Mouse (Mus musculus): ENCODE data around the gene Mlf1. TPM values are rescaled to one million over a fixed set of nuclear protein-coding genes. Genes with fewer than 3 reads are reported as not detected.

Gene Mlf1
- 100 to 1,000 TPM; 441 to 460 TPM for total RNA-seq (2021)

DNA sequence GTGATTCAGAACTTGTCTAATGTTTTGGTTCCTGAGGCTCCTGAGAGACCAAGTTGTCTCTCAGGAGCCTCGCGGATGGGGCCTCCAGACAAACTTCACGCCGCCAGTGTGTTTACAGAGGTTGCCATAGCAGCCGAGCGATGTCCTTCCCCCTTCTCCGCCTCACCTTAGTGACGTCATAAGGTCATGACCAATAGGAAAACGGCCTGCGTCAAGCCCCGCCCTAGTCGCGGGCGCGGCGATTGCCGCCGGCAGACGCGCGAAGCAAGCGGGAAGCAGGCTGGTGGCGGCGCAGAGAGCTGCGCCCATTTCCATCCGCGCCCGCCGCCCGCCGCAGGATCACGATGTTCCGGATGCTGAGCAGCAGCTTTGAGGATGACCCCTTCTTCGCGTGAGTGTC is at the start of gene Mlf1:
Mlf1 (plus strand) TSS at position 226 of the 400 bp plus-strand sequence.
- intact Hi-C loops (cut with DNase I), result loop anchor here (5.0 kb wide), 1 partner anchor 208 kb away; the partner anchor contains the start of gene Mfsd1
- DNase-seq, result peak; percentile 95 to 96

DNA sequence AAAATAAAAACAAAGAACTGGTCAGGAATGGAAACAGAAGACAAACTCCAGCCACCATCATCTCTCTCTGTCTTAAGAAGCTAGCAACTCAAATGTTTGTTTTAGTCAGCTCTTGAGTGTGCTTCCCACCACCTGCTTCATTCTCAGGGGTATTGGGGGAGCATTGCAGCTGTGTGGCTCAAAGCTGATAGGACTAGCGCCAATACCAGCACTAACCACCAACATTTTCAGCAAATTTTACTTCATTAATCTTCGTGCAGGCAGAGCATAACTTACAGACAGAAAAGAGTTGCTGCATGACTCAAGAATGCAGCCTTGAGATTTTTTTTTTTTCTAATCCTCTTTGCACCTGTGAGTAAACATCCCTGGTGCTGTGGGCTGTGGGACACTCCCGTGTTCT is 34.3 kb upstream of the Mlf1 start:
- intact Hi-C loops (cut with DNase I), result loop anchor here (5.0 kb wide), 1 partner anchor 372 kb away; no protein-coding TSS in a partner anchor
- DNase-seq, result no peak

DNA sequence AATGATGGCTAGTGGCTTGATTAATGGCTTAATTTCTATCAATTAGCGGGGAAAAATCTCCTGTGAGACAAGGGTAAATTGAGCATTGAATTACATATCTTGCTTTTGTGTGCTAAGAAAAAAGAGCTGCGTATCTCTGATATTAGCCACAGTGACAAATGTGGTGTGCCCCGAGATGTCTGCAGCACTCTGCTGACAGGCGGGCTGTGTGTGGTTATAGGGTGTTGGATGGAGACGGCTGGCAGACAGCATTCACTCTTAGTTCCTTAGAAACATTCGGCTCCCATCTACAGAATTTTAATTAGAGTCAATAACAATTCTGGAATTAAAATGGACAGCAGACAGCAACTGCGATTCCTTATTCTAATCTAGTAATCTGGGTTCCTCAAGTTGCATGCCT is 33.0 kb upstream of the Mlf1 start:
- intact Hi-C loops (cut with DNase I), result loop anchor here (5.0 kb wide), 1 partner anchor 364 kb away; no protein-coding TSS in a partner anchor
- DNase-seq, result no peak

DNA sequence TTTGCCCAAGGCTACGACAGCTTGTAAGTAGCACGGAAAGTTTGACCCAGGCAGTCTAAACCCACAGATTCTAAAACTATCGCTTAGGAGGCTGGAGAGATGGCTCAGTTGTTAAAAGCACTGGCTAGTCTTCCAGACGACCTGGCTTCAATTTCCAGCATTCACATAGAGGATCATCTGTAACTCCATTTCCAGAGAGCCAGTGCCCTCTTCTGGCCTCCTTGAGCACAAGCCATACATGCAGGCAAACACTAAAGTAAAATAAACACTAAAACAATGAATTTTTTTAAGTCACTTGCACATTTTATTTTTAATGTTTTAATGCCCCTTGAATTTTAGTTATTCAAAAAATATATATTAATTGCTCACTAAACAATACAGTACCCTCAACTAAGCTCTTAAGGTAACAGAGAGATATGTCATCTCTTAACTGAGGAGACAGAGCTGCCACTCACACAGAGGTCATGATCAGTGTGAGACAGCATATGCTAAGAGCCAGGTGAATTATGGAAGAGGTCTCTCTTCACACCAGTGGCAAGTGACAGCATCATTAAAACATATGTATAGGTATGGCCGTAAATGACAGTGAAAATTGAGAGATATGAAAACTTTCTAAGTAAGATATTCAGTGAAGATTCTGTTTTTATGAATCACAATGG is 30.8 kb upstream of the Mlf1 start:
- no peak for DNase-seq
- intact Hi-C loops (cut with DNase I), result loop anchor here (5.0 kb wide), 1 partner anchor 366 kb away; no protein-coding TSS in a partner anchor

DNA sequence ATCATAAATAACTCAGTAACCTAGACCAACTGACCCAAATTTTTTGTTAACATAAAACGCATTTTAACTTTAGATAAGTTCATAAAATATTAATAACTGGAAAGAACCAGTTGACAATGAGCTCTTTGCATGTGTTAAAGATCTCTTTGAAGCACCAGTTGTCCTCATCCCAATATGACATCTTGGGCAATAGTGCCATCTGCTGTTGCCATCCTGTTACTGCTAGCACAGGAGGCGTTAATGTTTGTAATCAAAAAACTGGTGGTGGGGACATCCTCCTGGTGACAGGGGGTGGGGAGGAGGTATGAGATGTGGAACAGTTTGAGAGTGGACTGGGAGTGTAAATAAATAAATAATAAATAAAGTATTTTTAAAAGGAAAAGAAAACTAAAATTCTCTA is 29.3 kb upstream of the Mlf1 start:
- intact Hi-C loops (cut with DNase I), result loop anchor here (1.0 to 5.0 kb wide), 3 partner anchors 367 to 1012 kb away; no protein-coding TSS in a partner anchor
- DNase-seq, result peak; percentile 62 to 80

DNA sequence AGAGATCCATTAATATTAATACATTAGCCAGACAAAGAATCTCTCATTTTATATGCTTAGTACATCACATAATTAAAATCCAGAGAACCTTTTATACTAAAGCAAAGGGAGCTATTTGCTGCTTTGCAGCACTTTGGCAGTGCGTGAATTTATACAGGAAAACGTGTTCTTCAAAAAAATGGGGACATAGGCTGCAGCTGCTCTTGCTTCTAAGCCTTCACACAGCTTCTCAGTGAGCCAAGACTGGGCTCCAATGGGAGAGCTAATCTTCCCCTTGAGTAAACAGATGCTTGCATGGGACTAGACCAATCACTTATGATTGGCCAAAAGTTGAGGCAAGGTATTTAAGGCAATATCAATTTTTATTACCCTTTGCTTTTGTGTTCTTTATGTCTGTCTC is 27.2 kb upstream of the Mlf1 start:
- no peak for DNase-seq
- intact Hi-C loops (cut with DNase I), result no loop called here

DNA sequence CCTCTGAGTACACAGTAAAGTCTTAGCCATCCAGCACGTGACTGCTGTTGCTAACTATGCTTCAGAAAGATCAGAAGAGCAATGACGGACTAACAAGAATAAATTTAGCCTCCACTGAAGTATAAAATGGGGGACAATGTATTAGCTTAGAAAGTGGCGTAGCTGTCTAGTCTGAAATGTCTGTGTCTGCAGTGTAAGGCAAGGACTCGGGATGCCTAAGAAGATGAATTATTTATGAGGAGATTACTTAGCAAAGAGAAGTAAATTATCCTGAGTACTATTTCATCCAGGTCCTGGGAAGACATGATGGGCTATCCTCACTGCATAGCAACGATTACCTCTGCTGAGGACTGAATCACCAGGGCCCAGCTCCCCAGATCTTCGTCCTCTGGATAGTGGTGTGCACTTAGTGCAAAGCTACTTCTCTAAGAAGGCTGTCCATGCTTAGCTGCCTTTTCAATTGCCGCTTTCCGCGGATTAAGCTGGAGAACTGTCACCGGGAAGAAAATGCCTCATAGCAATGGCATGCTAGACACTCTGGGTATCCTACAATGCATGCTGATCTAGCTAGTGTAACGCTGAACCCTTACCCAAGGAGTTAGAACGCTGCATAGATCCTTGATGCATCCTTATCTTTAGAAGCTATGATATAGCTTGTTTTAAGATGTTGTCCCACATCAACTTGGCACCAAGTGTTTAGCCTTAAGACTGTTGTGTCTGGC is 22.3 kb upstream of the Mlf1 start:
- DNase-seq, result no peak
- intact Hi-C loops (cut with DNase I), result loop anchor here (2.0 to 5.0 kb wide), 3 partner anchors 41 to 217 kb away; no protein-coding TSS in a partner anchor

DNA sequence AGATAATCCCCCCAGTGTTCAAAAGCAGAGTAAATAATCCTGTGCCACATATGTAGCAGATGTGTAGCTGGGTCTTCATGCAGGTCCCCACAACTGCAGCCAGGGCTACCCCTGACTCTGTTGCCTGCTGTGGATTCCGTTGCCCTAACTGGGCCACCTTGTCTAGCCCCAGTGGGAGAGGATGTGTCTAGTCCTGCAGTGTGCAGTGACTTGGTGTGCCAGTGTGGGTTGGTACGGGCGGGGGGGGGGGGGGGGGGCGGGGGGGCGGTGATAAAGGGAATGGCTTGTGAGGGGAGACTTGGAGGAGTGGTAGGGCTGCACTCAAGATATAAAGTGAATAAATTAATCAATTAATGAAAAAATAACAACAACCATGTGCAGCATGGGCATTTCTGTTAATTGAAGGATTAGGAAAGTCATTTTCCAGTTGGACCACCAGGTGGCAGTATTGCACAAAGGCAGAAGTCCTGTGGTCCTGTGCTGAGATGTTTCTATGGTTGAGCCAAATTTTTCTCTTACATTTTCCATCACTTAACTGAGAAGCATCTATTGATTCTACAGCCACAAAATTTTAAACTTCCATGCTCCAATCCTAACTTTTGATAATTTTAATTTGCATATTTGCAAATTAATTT is 21.7 kb upstream of the Mlf1 start:
- intact Hi-C loops (cut with DNase I), result loop anchor here (2.0 to 5.0 kb wide), 3 partner anchors 40 to 217 kb away; no protein-coding TSS in a partner anchor

DNA sequence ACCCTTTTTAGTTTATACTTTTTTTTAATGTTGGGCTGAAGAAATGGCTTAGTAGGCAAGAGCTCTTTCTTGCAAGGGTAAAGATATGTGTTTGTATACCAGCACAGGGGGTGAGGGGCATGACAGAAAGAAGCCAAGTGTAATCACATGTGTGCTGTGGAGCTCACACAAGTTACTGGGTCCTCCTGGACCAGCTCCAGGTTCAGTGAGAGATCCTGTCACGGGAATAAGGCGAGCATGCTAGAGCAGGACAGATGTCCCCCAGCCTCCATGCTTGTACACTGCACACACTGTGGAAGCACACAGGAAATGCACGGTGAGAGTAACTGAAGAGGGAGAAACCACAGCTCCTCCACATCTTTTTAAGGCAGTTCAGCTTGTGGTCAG is 21.1 kb upstream of the Mlf1 start:
- intact Hi-C loops (cut with DNase I), result loop anchor here (2.0 to 5.0 kb wide), 3 partner anchors 40 to 216 kb away; no protein-coding TSS in a partner anchor
- DNase-seq, result no peak

More for the DNA sequence above, 21.7 kb upstream of the Mlf1 start:
- DNase-seq, result peak; percentile 47 to 72

DNA sequence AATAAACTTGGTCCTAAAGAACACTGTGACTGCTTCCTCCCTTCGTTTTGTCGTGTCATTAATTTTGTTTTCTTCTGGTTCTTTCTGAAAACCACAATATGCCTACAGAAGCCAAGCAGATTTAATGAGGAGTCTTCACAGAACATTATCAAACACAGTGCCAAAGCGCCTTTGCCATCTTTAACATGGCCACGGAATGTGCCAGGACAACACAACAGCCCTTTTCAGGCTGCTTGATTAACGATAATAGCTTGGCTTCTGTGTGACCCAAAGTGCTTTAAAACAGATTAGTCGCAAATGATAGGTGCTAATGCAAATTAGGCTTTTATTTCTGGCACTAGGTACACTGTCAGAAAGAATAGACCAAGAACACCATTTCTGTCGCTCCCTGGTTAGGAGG is 15.5 kb upstream of the Mlf1 start:
- intact Hi-C loops (cut with DNase I), result no loop called here
- DNase-seq, result no peak

DNA sequence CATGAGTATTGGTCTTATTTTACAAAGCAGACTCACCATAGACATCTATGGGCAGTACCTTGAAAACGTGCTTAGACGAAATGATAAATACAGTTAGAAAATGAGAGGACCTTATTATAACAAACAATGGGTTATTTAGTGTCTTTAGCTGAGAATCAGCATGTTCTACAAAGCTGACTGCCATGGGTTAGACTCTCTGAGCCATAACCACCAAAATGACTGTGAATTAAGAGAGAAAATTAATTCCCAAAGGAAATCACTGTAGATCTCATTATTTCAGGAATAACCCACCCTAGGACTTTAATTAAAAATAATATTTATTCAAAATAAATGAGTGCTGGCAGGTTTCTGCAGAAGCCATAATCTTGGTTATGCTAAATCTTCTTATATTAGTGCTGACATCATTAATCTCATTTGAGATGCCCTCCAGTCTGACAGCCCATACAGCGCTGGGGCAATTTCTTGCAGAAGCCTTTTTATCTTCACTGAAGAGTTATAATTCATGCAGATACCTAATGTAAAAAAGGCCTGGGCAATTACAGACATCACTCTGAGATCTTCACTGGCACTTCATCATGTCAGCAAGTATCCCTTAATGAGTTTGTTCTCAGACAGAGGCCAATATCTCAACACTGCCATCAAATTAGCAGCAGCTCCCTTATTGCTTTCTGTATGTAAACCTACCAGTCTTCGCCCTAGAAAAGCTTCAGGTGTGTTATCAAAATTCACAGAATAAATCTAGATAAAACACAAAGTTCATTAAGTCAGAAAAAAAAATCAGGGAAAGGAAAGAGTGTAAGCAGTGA is 7.6 kb upstream of the Mlf1 start:
- intact Hi-C loops (cut with DNase I), result no loop called here
- DNase-seq, result no peak

DNA sequence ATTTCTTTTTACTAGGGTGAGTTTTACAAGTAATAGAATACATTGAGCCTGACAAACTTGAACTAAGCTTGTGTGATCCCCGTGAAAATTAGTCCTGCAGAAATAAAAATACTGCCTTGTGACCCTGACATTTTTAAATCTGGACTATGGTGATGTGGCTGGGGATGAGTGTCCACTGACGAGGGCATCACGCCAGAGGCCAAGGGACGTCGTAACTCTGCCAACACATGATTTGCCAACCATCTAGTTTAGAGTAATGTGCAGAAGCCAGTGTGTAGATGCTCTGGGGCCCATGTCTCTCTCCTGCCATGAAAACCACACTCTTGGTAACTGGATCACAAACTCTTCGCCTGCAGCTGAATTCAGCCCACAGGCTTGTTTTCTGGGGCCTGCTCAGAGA is 6.4 kb upstream of the Mlf1 start:
- peak; percentile 48 to 63 for DNase-seq
- intact Hi-C loops (cut with DNase I), result no loop called here

DNA sequence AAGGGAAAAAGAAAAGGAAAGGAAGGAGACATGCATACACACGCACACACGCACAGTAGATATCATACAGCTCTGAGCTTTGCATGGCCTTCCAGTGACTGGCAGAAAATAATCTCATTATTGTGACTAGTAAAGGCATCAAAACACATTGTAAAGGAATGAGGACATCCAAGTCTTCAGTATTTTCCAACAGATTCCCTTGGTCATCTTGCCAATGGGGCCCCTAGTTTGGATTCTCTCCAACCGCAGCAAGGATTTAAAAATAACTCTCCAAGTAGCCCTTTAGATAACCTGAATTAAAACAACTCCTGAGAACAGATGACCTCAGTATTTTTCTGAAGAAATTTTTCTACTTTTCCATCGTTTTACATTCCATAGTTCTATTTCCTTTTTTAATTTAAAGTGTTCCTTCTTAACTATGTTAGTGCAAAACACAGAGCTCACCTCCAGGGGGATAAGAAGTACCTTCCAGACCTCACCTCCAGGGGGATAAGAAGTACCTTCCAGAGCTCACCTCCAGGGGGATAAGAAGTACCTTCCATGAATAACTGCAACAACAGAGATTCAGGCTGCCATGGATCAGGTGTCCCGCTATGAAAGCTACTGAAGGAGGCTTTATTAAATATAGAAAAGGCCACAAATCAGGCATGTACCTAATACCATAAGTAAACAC is 4.4 kb upstream of the Mlf1 start:
- intact Hi-C loops (cut with DNase I), result loop anchor here (5.0 kb wide), 1 partner anchor 213 kb away; the partner anchor contains the start of gene Mfsd1
- DNase-seq, result peak; percentile 28 to 56

DNA sequence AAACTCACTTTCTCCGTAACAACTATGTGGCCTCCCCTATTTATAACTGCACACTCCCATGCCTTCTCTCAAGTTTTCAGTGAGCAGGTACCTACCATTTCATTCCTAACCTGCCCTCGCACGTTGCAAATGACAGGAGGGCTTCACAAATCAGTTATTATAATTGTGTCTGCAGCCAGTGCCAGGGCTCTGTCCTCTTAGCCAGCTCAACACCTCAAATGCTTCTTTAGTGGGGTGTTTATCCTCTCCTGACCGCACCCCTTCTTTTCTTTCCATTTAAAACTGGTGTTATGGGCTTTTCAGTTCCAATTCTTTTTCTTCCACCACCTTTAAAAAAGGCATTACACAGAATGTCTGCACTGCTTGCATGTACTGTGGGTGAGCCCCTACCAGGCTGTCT is 1.7 kb upstream of the Mlf1 start:
- DNase-seq, result peak in 1 of 2 experiments; percentile 25
- intact Hi-C loops (cut with DNase I), result loop anchor here (5.0 kb wide), 1 partner anchor 210 kb away; the partner anchor contains the start of gene Mfsd1

DNA sequence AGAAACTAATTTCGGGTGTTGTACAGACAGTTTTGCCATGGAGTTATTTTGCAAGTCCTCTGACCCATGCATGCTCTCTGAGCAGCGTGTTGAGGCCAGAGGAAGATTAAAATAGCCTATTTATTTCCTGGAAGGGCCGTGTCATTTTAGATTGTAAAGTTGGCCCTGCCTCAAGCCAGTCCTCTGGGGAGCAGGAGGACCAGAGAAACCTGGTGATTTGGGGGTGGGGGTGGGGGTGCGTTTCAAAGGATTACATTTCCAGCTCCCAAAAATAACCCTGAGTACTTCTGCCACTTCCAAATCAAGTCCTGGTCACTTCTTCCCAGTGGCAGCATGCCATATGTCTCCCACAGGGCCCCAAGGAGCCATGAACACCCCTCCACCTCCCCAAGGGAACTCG is 1.1 kb upstream of the Mlf1 start:
- intact Hi-C loops (cut with DNase I), result loop anchor here (5.0 kb wide), 1 partner anchor 210 kb away; the partner anchor contains the start of gene Mfsd1
- DNase-seq, result peak; percentile 68 to 71

DNA sequence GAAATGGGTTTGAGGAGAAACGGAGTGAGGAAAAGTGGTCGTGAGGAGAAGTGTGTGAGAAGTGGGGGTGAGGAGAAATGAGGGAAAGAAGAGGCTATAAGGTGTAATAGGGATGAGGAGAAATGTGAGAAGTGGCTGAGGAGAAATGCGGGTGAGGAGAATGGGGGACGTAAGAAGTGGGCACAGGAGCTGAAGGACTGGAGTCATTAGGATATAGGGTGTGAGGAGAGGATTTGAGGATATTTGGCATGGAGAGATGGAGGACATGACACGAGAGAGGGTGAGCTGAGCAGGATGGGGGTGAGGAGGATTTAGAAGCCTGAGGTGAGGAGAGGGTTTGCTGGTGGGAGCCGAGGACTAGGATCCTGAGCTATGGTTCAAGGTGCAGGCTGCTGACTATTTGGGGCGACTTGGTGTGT is 472 bp downstream of the Mlf1 start:
- intact Hi-C loops (cut with DNase I), result loop anchor here (5.0 kb wide), 1 partner anchor 208 kb away; the partner anchor contains the start of gene Mfsd1
- no peak for DNase-seq

DNA sequence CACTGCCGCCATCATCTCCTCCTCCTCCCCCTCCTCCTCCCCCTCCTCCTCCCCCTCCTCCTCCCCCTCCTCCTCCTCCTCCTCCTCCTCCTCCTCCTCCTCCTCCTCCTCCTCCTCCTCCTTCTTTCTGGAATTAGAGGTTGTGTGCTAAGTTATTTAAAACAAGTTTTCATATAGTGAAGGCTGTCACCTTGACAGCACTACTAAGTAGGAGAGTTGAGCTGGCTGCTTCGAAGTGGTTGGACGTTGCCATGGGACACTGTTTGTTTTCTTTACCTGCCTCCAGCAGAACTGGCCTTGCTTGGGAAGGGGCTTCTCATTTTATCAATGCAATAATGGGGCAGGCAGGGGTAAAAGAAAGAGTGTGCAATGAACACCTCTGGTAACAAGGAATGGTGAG is 1.2 kb downstream of the Mlf1 start, which contains the start of gene Gm17402:
Gm17402 (minus strand) TSS at position 101 of the 400 bp plus-strand sequence.
- peak in 1 of 2 experiments; percentile 31 for DNase-seq
- intact Hi-C loops (cut with DNase I), result no loop called here

DNA sequence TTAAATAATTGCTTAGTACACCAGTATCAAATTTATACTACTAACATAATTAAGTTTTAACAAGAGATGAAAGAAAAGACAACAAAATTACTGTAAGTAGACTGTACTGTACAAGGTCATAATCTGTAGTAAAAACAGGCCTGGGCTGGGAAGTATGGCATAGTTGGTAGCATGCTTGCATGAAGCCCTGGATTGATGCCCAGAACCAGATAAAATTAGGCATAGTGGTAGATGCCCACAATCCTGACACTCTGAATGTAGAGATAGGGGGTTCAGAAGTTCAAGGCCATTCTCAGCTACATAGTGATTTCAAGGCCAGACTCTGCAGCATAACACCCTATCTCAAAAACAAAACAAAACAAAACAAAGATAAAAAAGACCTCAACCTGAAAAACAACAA is 4.3 kb downstream of the Mlf1 start:
- DNase-seq, result peak; percentile 59 to 66

DNA sequence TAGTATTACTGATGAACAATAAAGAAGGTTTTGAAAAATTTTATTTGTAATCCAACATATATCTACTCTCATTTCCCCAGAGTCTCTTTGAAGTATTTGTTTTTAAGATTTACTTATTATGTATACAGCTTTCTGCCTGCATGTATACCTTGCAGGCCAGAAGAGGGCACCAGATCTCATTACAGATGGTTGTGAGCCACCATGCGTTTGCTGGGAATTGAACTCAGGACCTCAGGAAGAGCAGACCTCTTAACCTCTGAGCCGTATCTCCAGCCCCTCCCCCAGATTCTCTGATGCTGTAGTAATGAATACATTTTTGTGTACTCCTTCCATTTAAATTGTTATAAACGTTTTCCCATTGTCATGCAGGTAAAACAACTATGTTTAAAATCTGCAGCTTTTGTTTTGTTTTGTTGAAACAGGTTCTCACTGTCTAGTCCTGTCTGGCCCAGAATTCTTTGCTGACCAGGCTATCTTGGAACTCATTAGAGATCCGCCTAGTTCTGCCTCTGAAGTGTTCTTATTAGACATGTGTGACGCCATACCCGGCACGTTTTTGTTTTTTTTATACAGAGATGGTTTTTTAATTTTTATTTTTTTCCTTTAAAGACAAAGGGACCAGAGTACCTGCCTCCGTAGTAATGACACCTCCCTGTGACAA is 55.6 kb downstream of the Mlf1 start:
- intact Hi-C loops (cut with DNase I), result loop anchor here (2.0 kb wide), 1 partner anchor 77 kb away; no protein-coding TSS in a partner anchor
- no peak for DNase-seq

More for the DNA sequence above, 4.3 kb downstream of the Mlf1 start:
- intact Hi-C loops (cut with DNase I), result no loop called here
